Mouse (Mus musculus) heart, embryonic 16.5 days (tissue): Measurements from ENCODE around the gene Mxi1. TPM values are rescaled to one million over a fixed set of nuclear protein-coding genes. Genes with fewer than 3 reads are reported as not detected.

Source experiments
- ATAC-seq: fragments of 200-750 bp; cut with Nextera tagmentation; replicated peaks from 2 replicates; pipeline ENCODE4 v1.8.0; 2017; ENCODE audit warnings: moderate number of reproducible peaks; ENCODE audit not compliant: insufficient read depth, low FRiP score; ENCODE audit errors: extremely low read depth
- H3K27ac ChIP-seq: fragments of 300-500 bp; sonication (generic); 2 replicates; pipeline ENCODE4 v1.5.1; 2014; ENCODE audit warnings: mild to moderate bottlenecking, low read length, control low read depth, moderate library complexity
- H3K27me3 ChIP-seq: fragments of 300-500 bp; sonication (generic); 2 replicates; pipeline ENCODE4 v1.6.1; 2014; ENCODE audit warnings: low read length, mixed read lengths; ENCODE audit not compliant: control insufficient read depth, insufficient read depth
- H3K36me3 ChIP-seq: fragments of 300-500 bp; sonication (generic); 2 replicates; pipeline ENCODE4 v1.6.1; 2014; ENCODE audit not compliant: control insufficient read depth, insufficient read depth
- H3K4me1 ChIP-seq: fragments of 300-500 bp; sonication (generic); 2 replicates; pipeline ENCODE4 v1.6.1; 2014; ENCODE audit warnings: low read length, mixed read lengths; ENCODE audit not compliant: control insufficient read depth, insufficient read depth
- H3K4me2 ChIP-seq: fragments of 300-500 bp; sonication (generic); 2 replicates; pipeline ENCODE4 v1.6.1; 2014; ENCODE audit warnings: low read depth, mild to moderate bottlenecking, control low read depth, low read length
- H3K4me3 ChIP-seq: fragments of 300-500 bp; sonication (generic); 2 replicates; pipeline ENCODE4 v1.5.1; 2014; ENCODE audit warnings: mild to moderate bottlenecking, control low read depth, low read length
- H3K9ac ChIP-seq: fragments of 300-500 bp; sonication (generic); 2 replicates; pipeline ENCODE4 v1.6.1; 2014; ENCODE audit warnings: low read length, control low read depth
- H3K9me3 ChIP-seq: fragments of 300-500 bp; sonication (generic); replicated peaks from 2 replicates; pipeline ENCODE4 v1.6.1; 2016; ENCODE audit warnings: low read length; ENCODE audit not compliant: control insufficient read depth
- WGBS: fragments of 180-500 bp; shearing (Covaris S2); extraction: QIAGEN DNeasy Blood & Tissue Kit; methylation state at CpG from one replicate; pipeline ENCODE4 v1.1.7; 2014; 5-methylcytosine and 5-hydroxymethylcytosine counted together
- polyA plus RNA-seq: library from polyadenylated mRNA; unstranded; fragments of >200 nt; fragmentation: Nextera tagmentation; extraction: Ambion mirVana; gene quantifications from 2 replicates; pipeline ENCODE4 v1.2.1, GENCODE M21; 2015

Mxi1 gene
- polyA plus RNA-seq, 1 experiment from 2014 or later = 28.7 TPM

DNA sequence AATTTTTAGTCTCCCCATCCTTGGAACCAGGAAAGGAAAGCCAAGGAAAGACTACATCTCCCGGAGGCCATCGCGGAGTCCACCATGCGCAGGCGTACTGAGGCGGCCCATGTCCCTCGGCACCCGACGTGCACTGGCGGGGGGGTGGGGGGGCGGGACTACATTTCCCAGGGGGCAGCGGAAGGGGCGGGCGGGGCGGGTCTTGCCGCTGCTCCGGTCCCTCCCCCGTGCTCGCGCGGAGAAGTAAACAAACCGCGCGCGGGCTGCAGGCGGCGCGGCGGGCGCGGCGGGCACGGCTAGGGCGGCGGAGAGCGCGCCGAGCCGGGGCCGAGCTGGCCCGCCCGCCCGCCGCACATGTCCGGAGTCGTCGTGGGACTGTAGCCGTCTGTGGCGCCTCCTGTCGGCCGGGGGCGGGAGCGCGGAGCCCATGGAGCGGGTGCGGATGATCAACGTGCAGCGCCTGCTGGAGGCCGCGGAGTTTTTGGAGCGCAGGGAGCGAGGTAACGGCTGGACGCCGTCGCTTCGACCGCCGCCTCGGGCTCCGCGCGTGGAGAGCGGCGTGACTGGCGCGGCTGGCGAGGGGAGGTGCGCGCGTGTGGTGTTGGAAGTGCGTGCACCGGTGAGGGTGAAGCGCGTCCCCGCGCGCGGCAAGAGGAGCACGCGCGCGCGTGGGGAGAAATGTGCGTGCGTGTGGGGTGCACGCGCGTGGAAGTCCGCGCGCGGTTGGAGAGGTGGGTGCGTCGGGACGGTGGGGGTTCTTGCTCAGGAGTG lies 19.1 kb downstream of the Mxi1 start:
- peak overlapping the region; percentile 80 for H3K4me3 ChIP-seq
- H3K36me3 ChIP-seq = peaks cover 16% of the 10 kb centered on the region
- WGBS = under 1% methylated on average over 85 of the region's 106 CpGs
- H3K27me3 ChIP-seq = no peaks in the 10 kb centered on the region
- peak; percentile 81 for ATAC-seq
- no peaks in the 10 kb centered on the region for H3K9me3 ChIP-seq
- H3K27ac ChIP-seq = peak overlapping the region; percentile 74
- peak overlapping the region; percentile 99 for H3K4me2 ChIP-seq
- H3K9ac ChIP-seq = peak overlapping the region; percentile 81
- H3K4me1 ChIP-seq = peaks cover 14% of the 10 kb centered on the region

DNA sequence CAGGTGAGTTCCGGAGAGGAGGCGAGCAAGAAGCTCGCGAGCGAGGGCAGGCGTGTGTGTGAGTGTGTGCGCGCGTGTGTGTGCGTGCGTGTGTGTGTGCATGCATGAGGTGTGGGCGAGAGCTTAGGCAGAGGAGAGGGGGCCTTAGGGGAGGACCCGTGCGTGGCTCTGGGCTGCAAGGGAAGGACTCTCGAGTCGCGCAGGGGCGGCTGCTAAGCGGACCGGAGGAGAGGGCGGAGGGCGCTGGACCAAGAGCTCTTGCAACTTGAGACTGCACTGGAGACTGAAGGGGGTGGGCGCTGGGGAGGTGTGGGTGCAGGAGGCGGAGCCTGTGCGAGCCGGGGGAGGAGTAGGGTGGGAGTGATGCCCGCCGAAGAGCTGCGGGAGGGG lies 19.7 kb downstream of the Mxi1 start:
- peak; percentile 75 for ATAC-seq

DNA sequence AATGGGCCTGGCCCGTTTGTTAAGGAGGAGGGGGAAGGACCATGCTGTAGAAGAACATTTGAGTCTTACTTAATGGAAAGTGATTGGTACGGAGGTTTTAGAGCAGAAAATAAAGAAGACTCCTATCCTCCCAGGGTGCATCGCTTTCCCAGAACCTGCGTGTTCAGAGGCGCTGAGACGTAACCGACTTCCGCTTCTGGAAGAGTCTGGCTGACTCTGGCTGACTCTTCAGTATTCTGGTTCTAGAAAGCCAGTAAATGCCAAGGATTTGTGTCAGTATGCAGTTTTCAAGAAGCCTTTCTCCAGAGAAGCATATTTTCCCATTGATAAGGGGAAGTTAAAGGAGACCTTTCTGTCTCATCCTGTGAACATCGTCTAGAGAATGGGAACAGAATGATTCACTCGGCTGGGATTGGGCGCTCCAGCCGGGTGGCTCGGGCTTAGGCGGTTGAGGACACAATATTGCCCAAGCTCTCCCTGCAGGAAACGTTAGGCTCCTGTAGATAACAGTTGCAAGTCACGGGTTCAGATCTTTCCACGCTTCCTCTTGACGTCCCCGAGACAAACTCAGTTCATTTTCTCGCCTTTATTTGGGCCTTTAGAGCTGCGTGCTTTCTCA lies 21.7 kb downstream of the Mxi1 start:
- Histone ChIP-seq H3K4me3 (no peak overlapping the region), H3K9ac (no peak overlapping the region), H3K36me3 (peaks cover 16% of the 10 kb centered on the region), H3K4me2 (no peak overlapping the region), H3K27me3 (no peaks in the 10 kb centered on the region), H3K4me1 (no peaks in the 10 kb centered on the region; the same call in 1 of the 2 replicates), H3K9me3 (no peaks in the 10 kb centered on the region), H3K27ac (no peak overlapping the region)
- 85% methylated on average over 21 of the region's 21 CpGs for WGBS
- no peak for ATAC-seq

More for the DNA sequence above, 19.7 kb downstream of the Mxi1 start:
- peak overlapping the region; percentile 81 for H3K9ac ChIP-seq
- H3K4me3 ChIP-seq = peak overlapping the region; percentile 80
- H3K4me1 ChIP-seq = peaks cover 10% of the 10 kb centered on the region
- H3K27ac ChIP-seq = peak overlapping the region; percentile 74
- peaks cover 16% of the 10 kb centered on the region for H3K36me3 ChIP-seq
- H3K4me2 ChIP-seq = peak overlapping the region; percentile 99
- H3K9me3 ChIP-seq = no peaks in the 10 kb centered on the region
- WGBS = 2% methylated on average over 29 of the region's 29 CpGs
- H3K27me3 ChIP-seq = no peaks in the 10 kb centered on the region

GRCm38 (mm10) chr19:53333730-53334129 lies 23.4 kb downstream of the Mxi1 start:
- Histone ChIP-seq H3K36me3 (peaks cover 30% of the 10 kb centered on the region), H3K4me3 (no peak overlapping the region), H3K4me1 (no peaks in the 10 kb centered on the region; the same call in 1 of the 2 replicates)

GRCm38 (mm10) chr19:53335241-53335640 lies 24.9 kb downstream of the Mxi1 start:
- WGBS = 56% methylated on average over 9 of the region's 9 CpGs
- Histone ChIP-seq H3K4me2 (no peak overlapping the region), H3K27me3 (no peaks in the 10 kb centered on the region), H3K36me3 (peaks cover 31% of the 10 kb centered on the region), H3K9me3 (no peaks in the 10 kb centered on the region), H3K9ac (no peak overlapping the region), H3K4me3 (no peak overlapping the region), H3K27ac (no peak overlapping the region), H3K4me1 (no peaks in the 10 kb centered on the region; the same call in none of the 2 replicates)
- ATAC-seq = no peak

More at GRCm38 (mm10) chr19:53333730-53334129, 23.4 kb downstream of the Mxi1 start:
- no peaks in the 10 kb centered on the region for H3K9me3 ChIP-seq
- no peak overlapping the region for H3K9ac ChIP-seq
- no peak overlapping the region for H3K4me2 ChIP-seq
- WGBS = 78% methylated on average over 6 of the region's 6 CpGs
- no peak for ATAC-seq
- H3K27ac ChIP-seq = no peak overlapping the region
- no peaks in the 10 kb centered on the region for H3K27me3 ChIP-seq

- Histone ChIP-seq H3K27me3 (no peaks in the 10 kb centered on the region), H3K4me3 (no peak overlapping the region)
These were observed 30.1 kb downstream of the Mxi1 start for GRCm38 (mm10) chr19:53340423-53340822.

GRCm38 (mm10) chr19:53343174-53343881 lies 33.0 kb downstream of the Mxi1 start:
- H3K36me3 ChIP-seq = 0 out of 2 replicates have a peak, but pooled peaks cover 5% of the 10 kb centered on the region
- no peak overlapping the region for H3K4me2 ChIP-seq
- 80% methylated on average over 13 of the region's 13 CpGs for WGBS
- no peak overlapping the region for H3K4me3 ChIP-seq
- no peaks in the 10 kb centered on the region for H3K27me3 ChIP-seq
- H3K9me3 ChIP-seq = no peaks in the 10 kb centered on the region
- peaks cover 13% of the 10 kb centered on the region for H3K4me1 ChIP-seq
- H3K9ac ChIP-seq = no peak overlapping the region
- ATAC-seq = no peak; the same call in 1 of the 2 replicates
- H3K27ac ChIP-seq = 0 out of 2 replicates have a peak overlapping the region, but pooled peaks have one; percentile 4

More at GRCm38 (mm10) chr19:53340423-53340822, 30.1 kb downstream of the Mxi1 start:
- Histone ChIP-seq H3K4me1 (peaks cover 11% of the 10 kb centered on the region), H3K36me3 (peaks cover 15% of the 10 kb centered on the region), H3K27ac (no peak overlapping the region), H3K9ac (no peak overlapping the region), H3K4me2 (peak overlapping the region; percentile 15; the same call in 1 of the 2 replicates), H3K9me3 (no peaks in the 10 kb centered on the region)
- 18% methylated on average over 6 of the region's 6 CpGs for WGBS
- no peak for ATAC-seq

GRCm38 (mm10) chr19:53344062-53344461 lies 33.7 kb downstream of the Mxi1 start:
- Histone ChIP-seq H3K4me3 (no peak overlapping the region), H3K27me3 (no peaks in the 10 kb centered on the region), H3K4me2 (no peak overlapping the region), H3K9me3 (no peaks in the 10 kb centered on the region), H3K27ac (no peak overlapping the region), H3K36me3 (0 out of 2 replicates have a peak, but pooled peaks cover 3% of the 10 kb centered on the region), H3K4me1 (peaks cover 14% of the 10 kb centered on the region), H3K9ac (no peak overlapping the region)
- WGBS = 91% methylated on average over 16 of the region's 16 CpGs
- no peak for ATAC-seq
